Mouse (Mus musculus): Measurements from ENCODE around the gene Nudt2. TPM values are rescaled to one million over a fixed set of nuclear protein-coding genes. Genes with fewer than 3 reads are reported as not detected.

Gene Nudt2
- polyA plus RNA-seq, 1 experiment from 2014 or later, result 16.9 TPM

DNA sequence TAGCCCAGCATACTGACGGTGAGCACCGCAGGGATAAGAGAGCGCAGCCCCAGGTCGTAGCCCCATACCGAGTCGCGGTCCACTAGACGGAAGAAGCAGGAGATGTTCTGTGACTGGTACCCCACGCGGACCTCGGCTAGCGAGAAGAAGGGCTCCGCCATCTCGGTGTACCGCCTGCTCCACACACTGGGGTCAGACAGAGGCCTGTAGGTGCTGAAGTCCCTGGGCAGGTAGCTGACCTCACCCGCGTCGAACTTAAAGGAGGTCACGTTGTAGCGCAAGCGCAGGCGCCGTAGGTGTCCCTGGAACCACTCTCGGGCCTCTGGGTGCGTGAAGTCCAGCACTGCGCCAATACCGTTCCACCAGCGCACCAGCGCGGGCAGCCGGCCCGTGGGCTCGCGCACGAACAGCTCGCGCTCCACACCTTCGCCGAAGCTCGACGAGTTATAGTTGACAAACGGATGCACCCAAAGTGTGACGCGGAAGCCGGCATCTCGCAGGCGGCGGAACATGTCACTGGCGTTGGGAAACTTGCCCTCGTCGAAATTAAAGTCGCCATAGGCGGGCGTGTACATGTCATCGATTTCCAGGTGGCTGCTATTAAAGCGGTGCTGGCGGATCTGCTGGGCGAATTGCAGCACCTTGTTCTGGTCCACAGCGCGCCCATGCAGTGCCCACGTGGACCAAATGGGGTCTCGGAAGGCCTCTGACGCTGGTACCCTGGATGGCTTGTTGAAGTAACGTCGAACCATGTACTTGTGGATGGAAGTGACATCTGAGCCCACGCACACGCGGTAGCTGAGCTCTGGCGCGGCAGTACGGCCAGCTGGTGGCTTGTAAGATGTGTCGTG lies 33.3 kb downstream of the Nudt2 start:
- 5% methylated on average over 72 of the region's 72 CpGs for WGBS (ENCODE audit: insufficient replicate concordance)
- ATAC-seq (ENCODE audit: low read depth), result no peak
- no peak overlapping the region for H3K27ac ChIP-seq (ENCODE audit: low read length)
- H3K9ac ChIP-seq (ENCODE audit: low read depth, low read length), result no peak overlapping the region
- H3K9me3 ChIP-seq (replicated peaks; ENCODE audit: control insufficient read depth, low read length), result no peaks in the 10 kb centered on the region
- H3K36me3 ChIP-seq (ENCODE audit: control insufficient read depth, insufficient read depth), result no peaks in the 10 kb centered on the region
- peaks cover 20% of the 10 kb centered on the region for H3K4me1 ChIP-seq (ENCODE audit: control insufficient read depth, low read depth, low read length)
- peaks cover 63% of the 10 kb centered on the region for H3K27me3 ChIP-seq (ENCODE audit: control insufficient read depth, insufficient read depth, low read depth, low read length)
- peak overlapping the region; percentile 26 for H3K4me2 ChIP-seq (ENCODE audit: low read depth, low read length)
- H3K4me3 ChIP-seq (ENCODE audit: low read depth, low read length), result peak overlapping the region; percentile 16

DNA sequence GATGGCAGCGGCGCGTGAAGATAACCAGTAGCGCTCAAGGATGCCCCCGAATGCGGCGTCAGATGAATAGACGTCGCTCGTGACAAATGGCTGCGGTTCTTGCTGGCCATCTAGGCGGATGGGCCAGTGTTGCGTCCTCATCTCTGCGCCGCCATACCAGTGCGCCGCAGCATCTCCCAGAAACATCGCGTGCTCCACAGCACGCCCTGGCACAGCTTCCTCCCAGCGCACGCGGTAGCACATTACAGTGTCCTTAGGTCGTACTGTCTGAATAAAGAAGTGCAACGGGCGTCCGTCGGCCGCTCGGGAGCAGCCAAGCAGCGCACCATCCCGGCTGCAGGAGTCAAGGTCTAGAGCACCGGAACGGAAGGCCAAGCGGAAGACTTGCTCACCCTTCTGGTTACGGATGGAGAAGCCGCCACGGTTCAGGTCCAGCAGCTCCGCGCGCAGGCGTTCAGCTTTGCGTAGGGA lies 34.0 kb downstream of the Nudt2 start:
- Histone ChIP-seq H3K9ac (ENCODE audit: low read depth, low read length) (no peak overlapping the region), H3K27me3 (ENCODE audit: control insufficient read depth, insufficient read depth, low read depth, low read length) (peaks cover 63% of the 10 kb centered on the region), H3K9me3 (replicated peaks; ENCODE audit: control insufficient read depth, low read length) (no peaks in the 10 kb centered on the region), H3K4me3 (ENCODE audit: low read depth, low read length) (no peak overlapping the region), H3K4me1 (ENCODE audit: control insufficient read depth, low read depth, low read length) (peaks cover 20% of the 10 kb centered on the region), H3K4me2 (ENCODE audit: low read depth, low read length) (no peak overlapping the region), H3K36me3 (ENCODE audit: control insufficient read depth, insufficient read depth) (no peaks in the 10 kb centered on the region), H3K27ac (ENCODE audit: low read length) (no peak overlapping the region)
- no peak for ATAC-seq (ENCODE audit: low read depth)
- WGBS (ENCODE audit: insufficient replicate concordance), result 6% methylated on average over 43 of the region's 43 CpGs

DNA sequence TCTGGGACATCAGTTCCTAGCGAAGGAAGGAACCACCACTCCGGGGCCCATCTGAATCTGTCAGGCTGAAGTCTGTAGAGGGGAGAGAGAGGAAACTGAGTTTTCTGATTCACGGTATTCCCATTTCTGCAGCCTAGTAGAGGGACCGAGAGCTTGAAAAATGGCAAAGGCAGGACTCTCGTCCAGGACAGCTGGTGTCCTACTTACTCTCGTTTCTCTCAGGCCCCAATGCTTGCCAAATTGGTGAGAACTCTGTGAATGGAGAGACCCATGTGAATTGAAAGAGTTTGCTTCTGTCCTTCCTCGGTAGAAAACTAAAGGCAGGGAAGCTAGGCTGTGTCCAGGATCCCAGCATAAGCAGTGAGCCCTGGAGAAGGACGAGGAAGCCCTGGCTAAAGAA lies 34.7 kb downstream of the Nudt2 start:
- 50% methylated on average over 8 of the region's 8 CpGs for WGBS (ENCODE audit: insufficient replicate concordance)
- Histone ChIP-seq H3K4me1 (ENCODE audit: control insufficient read depth, low read depth, low read length) (peaks cover 20% of the 10 kb centered on the region), H3K27ac (ENCODE audit: low read length) (no peak overlapping the region), H3K36me3 (ENCODE audit: control insufficient read depth, insufficient read depth) (no peaks in the 10 kb centered on the region), H3K9ac (ENCODE audit: low read depth, low read length) (no peak overlapping the region), H3K4me3 (ENCODE audit: low read depth, low read length) (no peak overlapping the region), H3K9me3 (replicated peaks; ENCODE audit: control insufficient read depth, low read length) (no peaks in the 10 kb centered on the region), H3K4me2 (ENCODE audit: low read depth, low read length) (no peak overlapping the region), H3K27me3 (ENCODE audit: control insufficient read depth, insufficient read depth, low read depth, low read length) (peaks cover 63% of the 10 kb centered on the region)
- no peak for ATAC-seq (ENCODE audit: low read depth)

GRCm38 (mm10) chr4:41500787-41501186 lies 35.8 kb downstream of the Nudt2 start:
- Histone ChIP-seq H3K27me3 (ENCODE audit: control insufficient read depth, insufficient read depth, low read depth, low read length) (peaks cover 63% of the 10 kb centered on the region), H3K27ac (ENCODE audit: low read length) (no peak overlapping the region), H3K4me2 (ENCODE audit: low read depth, low read length) (no peak overlapping the region), H3K36me3 (ENCODE audit: control insufficient read depth, insufficient read depth) (no peaks in the 10 kb centered on the region), H3K4me3 (ENCODE audit: low read depth, low read length) (no peak overlapping the region), H3K9me3 (replicated peaks; ENCODE audit: control insufficient read depth, low read length) (no peaks in the 10 kb centered on the region), H3K9ac (ENCODE audit: low read depth, low read length) (no peak overlapping the region), H3K4me1 (ENCODE audit: control insufficient read depth, low read depth, low read length) (peaks cover 20% of the 10 kb centered on the region)
- ATAC-seq (ENCODE audit: low read depth), result no peak
- WGBS (ENCODE audit: insufficient replicate concordance), result 74% methylated on average over 4 of the region's 4 CpGs

GRCm38 (mm10) chr4:41502171-41502940 lies 37.4 kb downstream of the Nudt2 start:
- H3K9me3 ChIP-seq (replicated peaks; ENCODE audit: control insufficient read depth, low read length), result no peaks in the 10 kb centered on the region
- H3K9ac ChIP-seq (ENCODE audit: low read depth, low read length), result peak overlapping the region; percentile 52
- no peaks in the 10 kb centered on the region for H3K36me3 ChIP-seq (ENCODE audit: control insufficient read depth, insufficient read depth)
- H3K4me3 ChIP-seq (ENCODE audit: low read depth, low read length), result peak overlapping the region; percentile 52
- H3K4me1 ChIP-seq (ENCODE audit: control insufficient read depth, low read depth, low read length), result peaks cover 30% of the 10 kb centered on the region
- H3K27me3 ChIP-seq (ENCODE audit: control insufficient read depth, insufficient read depth, low read depth, low read length), result peaks cover 57% of the 10 kb centered on the region
- H3K27ac ChIP-seq (ENCODE audit: low read length), result no peak overlapping the region
- ATAC-seq (ENCODE audit: low read depth), result no peak
- 15% methylated on average over 20 of the region's 20 CpGs for WGBS (ENCODE audit: insufficient replicate concordance)
- H3K4me2 ChIP-seq (ENCODE audit: low read depth, low read length), result peak overlapping the region; percentile 61

DNA sequence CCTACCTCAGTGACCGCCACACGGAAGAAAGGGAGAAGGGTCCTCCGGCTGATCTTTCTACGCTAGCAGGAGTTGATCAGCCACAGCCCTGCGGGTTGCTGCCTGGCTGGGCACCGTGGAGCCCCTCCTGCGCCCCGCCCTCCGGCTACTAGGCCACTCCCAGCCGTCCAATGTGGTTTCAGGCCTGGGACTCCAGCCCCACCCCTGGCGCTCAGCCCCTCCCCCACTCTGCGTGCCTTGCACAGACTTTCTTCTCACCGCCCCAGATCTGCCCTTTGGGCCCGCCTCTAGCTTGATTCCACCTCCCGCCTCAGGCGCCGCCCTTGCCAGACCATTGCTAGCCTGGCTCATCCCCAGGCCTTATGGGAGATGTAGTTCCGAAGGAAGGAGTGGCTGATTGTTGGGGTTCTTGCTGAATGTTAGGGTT lies 38.0 kb downstream of the Nudt2 start, which contains the start of gene AI464131:
Gene AI464131, minus strand, starts transcription at position 91 of the 427 bp plus-strand sequence.
- Histone ChIP-seq H3K27ac (ENCODE audit: low read length) (no peak within 1 kb of the TSS), H3K36me3 (ENCODE audit: control insufficient read depth, insufficient read depth) (no peaks in the 10 kb centered on the region), H3K4me1 (ENCODE audit: control insufficient read depth, low read depth, low read length) (peaks cover 27% of the 10 kb centered on the region), H3K9me3 (replicated peaks; ENCODE audit: control insufficient read depth, low read length) (no peaks in the 10 kb centered on the region), H3K4me2 (ENCODE audit: low read depth, low read length) (peak within 1 kb of the TSS; percentile 61), H3K9ac (ENCODE audit: low read depth, low read length) (peak within 1 kb of the TSS; percentile 52), H3K4me3 (ENCODE audit: low read depth, low read length) (peak within 1 kb of the TSS; percentile 52), H3K27me3 (ENCODE audit: control insufficient read depth, insufficient read depth, low read depth, low read length) (peaks cover 57% of the 10 kb centered on the region)
- 1% methylated on average over 18 of the region's 18 CpGs for WGBS (ENCODE audit: insufficient replicate concordance)
- peak; percentile 95 for ATAC-seq (ENCODE audit: low read depth)

GRCm38 (mm10) chr4:41504325-41504724 lies 39.4 kb downstream of the Nudt2 start:
- H3K9ac ChIP-seq (ENCODE audit: low read depth, low read length), result no peak overlapping the region
- no peak overlapping the region for H3K4me3 ChIP-seq (ENCODE audit: low read depth, low read length)
- H3K9me3 ChIP-seq (replicated peaks; ENCODE audit: control insufficient read depth, low read length), result no peaks in the 10 kb centered on the region
- peaks cover 21% of the 10 kb centered on the region for H3K4me1 ChIP-seq (ENCODE audit: control insufficient read depth, low read depth, low read length)
- no peak for ATAC-seq (ENCODE audit: low read depth)
- WGBS (ENCODE audit: insufficient replicate concordance), result 52% methylated on average over 5 of the region's 5 CpGs
- H3K36me3 ChIP-seq (ENCODE audit: control insufficient read depth, insufficient read depth), result no peaks in the 10 kb centered on the region
- no peak overlapping the region for H3K4me2 ChIP-seq (ENCODE audit: low read depth, low read length)
- no peak overlapping the region for H3K27ac ChIP-seq (ENCODE audit: low read length)
- peaks cover 56% of the 10 kb centered on the region for H3K27me3 ChIP-seq (ENCODE audit: control insufficient read depth, insufficient read depth, low read depth, low read length)

DNA sequence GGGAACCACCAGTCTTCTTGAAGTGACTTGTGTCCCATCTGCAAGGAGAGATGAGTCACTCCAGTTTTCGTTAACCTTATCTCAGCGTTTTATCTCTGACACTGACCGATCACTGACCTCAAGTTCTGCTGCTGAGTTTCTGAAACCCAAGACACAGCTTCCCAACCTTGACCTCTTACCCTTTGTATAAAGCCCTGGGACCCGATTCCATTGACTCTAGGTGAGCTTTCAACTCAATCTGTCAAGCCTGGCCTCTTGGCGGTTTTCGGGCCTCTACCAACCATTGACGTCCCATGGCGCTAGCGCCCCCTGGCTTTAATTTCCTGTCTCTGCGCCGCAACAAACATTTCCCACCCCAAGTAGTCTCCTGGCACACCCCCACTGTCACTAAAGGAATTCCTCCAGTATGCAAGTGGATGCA lies 40.2 kb downstream of the Nudt2 start:
- H3K36me3 ChIP-seq (ENCODE audit: control insufficient read depth, insufficient read depth), result no peaks in the 10 kb centered on the region
- H3K27me3 ChIP-seq (ENCODE audit: control insufficient read depth, insufficient read depth, low read depth, low read length), result peaks cover 48% of the 10 kb centered on the region
- 55% methylated on average over 11 of the region's 11 CpGs for WGBS (ENCODE audit: insufficient replicate concordance)

More for the DNA sequence above, 40.2 kb downstream of the Nudt2 start:
- Histone ChIP-seq H3K4me2 (ENCODE audit: low read depth, low read length) (no peak overlapping the region), H3K4me3 (ENCODE audit: low read depth, low read length) (no peak overlapping the region), H3K9me3 (replicated peaks; ENCODE audit: control insufficient read depth, low read length) (no peaks in the 10 kb centered on the region), H3K9ac (ENCODE audit: low read depth, low read length) (no peak overlapping the region), H3K4me1 (ENCODE audit: control insufficient read depth, low read depth, low read length) (peaks cover 21% of the 10 kb centered on the region), H3K27ac (ENCODE audit: low read length) (no peak overlapping the region)
- no peak for ATAC-seq (ENCODE audit: low read depth)

All from liver, embryonic 16.5 days (tissue).